Mouse (Mus musculus) lung, embryonic 16.5 days (tissue): ENCODE results near the gene Sh3rf1. TPM values are rescaled to one million over a fixed set of nuclear protein-coding genes. Genes with fewer than 3 reads are reported as not detected.
A peak's percentile ranks its signal among the peaks of the same experiment; 100 is the strongest.

Experiments used
- ATAC-seq: fragments of 200-750 bp; cut with Nextera tagmentation; 2 replicates; pipeline ENCODE4 v1.8.0; 2017; ENCODE audit warnings: low read depth, mild to moderate bottlenecking, moderate library complexity
- H3K27ac ChIP-seq: fragments of 300-500 bp; sonication (generic); 2 replicates; pipeline ENCODE4 v1.5.1; 2014; ENCODE audit warnings: mild to moderate bottlenecking, control low read depth, low read length
- H3K27me3 ChIP-seq: fragments of 300-500 bp; sonication (generic); 2 replicates; pipeline ENCODE4 v1.6.1; 2014; ENCODE audit warnings: low read depth, low read length, mixed read lengths; ENCODE audit not compliant: control insufficient read depth, insufficient read depth
- H3K36me3 ChIP-seq: fragments of 300-500 bp; sonication (generic); 2 replicates; pipeline ENCODE4 v1.6.1; 2014; ENCODE audit warnings: low read length; ENCODE audit not compliant: control insufficient read depth, insufficient read depth
- H3K4me1 ChIP-seq: fragments of 300-500 bp; sonication (generic); replicated peaks from 2 replicates; pipeline ENCODE4 v1.6.1; 2014; ENCODE audit warnings: low read length, mixed read lengths; ENCODE audit not compliant: control insufficient read depth, insufficient read depth
- H3K4me2 ChIP-seq: fragments of 300-500 bp; sonication (generic); 2 replicates; pipeline ENCODE4 v1.6.1; 2014; ENCODE audit warnings: low read depth, low read length, control low read depth
- H3K4me3 ChIP-seq: fragments of 300-500 bp; sonication (generic); 2 replicates; pipeline ENCODE4 v1.5.1; 2014; ENCODE audit warnings: mild to moderate bottlenecking, low read length, control low read depth
- H3K9ac ChIP-seq: fragments of 300-500 bp; sonication (generic); 2 replicates; pipeline ENCODE4 v1.6.1; 2014; ENCODE audit warnings: low read length, control low read depth
- H3K9me3 ChIP-seq: fragments of 300-500 bp; sonication (generic); 2 replicates; pipeline ENCODE4 v1.6.1; 2016; ENCODE audit warnings: low read length; ENCODE audit not compliant: control insufficient read depth
- WGBS: fragments of 180-500 bp; shearing (Covaris S2); extraction: QIAGEN DNeasy Blood & Tissue Kit; methylation state at CpG from one replicate; pipeline ENCODE4 v1.1.7; 2014; 5-methylcytosine and 5-hydroxymethylcytosine counted together
- polyA plus RNA-seq: library from polyadenylated mRNA; unstranded; fragments of >200 nt; fragmentation: Nextera tagmentation; extraction: Ambion mirVana; gene quantifications from 2 replicates; pipeline ENCODE4 v1.2.1, GENCODE M21; 2015

Gene Sh3rf1
- polyA plus RNA-seq, 1 experiment from 2014 or later: 18.7 TPM

DNA sequence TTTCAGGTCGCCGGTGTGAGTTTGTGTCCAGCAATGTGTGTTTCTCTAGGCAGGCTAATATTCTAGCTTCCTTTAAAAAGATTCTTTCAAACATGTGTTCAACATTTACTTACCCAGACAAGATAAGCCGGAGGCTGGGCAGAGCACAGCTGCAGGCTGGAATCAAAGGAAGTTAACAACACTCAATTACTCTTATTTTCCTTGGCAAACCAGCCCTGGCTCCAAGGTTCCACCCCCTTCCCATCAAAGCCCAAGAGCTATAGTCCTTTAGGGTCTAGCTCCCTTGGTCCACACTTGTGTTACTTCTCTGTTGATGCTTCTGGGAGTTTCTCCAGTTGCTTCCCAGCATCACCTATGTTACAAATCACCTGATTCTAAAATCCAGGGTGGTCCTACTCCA, 6.7 kb upstream of the Sh3rf1 start:
- 45% methylated on average over 3 of the region's 3 CpGs for WGBS
- Histone ChIP-seq H3K4me3 (no peak overlapping the region), H3K27ac (peak overlapping the region; percentile 74), H3K27me3 (no peaks in the 10 kb centered on the region), H3K4me2 (peak overlapping the region; percentile 39), H3K9me3 (no peaks in the 10 kb centered on the region), H3K4me1 (peaks cover 9% of the 10 kb centered on the region), H3K9ac (no peak overlapping the region), H3K36me3 (no peaks in the 10 kb centered on the region)
- ATAC-seq: peak; percentile 86

DNA sequence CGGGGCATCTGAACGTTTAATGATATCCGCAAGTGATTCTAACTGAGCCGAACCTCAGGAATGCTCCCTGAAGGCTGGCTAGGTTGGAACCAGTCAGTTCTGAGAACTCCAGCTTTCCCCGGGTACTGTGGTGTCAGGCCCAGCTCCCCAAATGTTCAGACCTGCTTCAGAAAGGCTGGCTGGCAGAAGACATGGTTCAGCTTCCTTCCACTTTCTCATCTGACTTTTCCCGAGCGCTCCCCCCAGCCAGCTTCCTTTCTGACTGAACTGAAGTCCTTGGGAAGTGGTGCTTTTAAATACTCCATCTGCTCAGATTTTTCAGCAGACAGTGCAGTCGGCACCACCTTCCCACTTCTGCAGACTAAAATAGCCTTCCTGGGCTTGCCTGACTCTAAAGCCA, 6.2 kb upstream of the Sh3rf1 start:
- 32% methylated on average over 8 of the region's 8 CpGs for WGBS
- peak; percentile 65 for ATAC-seq
- no peaks in the 10 kb centered on the region for H3K9me3 ChIP-seq
- H3K36me3 ChIP-seq: no peaks in the 10 kb centered on the region
- H3K9ac ChIP-seq: no peak overlapping the region
- H3K4me3 ChIP-seq: no peak overlapping the region
- H3K27ac ChIP-seq: peak overlapping the region; percentile 74
- peaks cover 9% of the 10 kb centered on the region for H3K4me1 ChIP-seq
- H3K27me3 ChIP-seq: no peaks in the 10 kb centered on the region
- H3K4me2 ChIP-seq: peak overlapping the region; percentile 39

DNA sequence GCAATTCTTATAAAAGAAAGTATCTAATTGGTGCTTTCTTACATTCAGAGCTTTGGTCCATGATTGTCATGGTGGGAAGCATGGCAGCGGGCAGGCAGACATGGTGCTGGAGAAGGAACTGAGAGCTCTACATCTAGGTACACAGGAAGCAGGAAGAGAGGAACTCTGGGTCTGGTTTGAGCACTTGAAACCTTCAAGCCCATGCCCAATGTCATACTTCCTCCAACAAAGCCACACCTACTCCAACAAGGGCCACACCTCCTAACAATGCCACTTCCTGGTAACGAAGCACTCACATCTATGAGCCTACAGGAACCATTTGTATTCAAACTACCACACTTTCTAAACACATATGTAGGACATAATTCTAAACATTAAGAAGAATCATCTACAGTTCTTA, 5.2 kb upstream of the Sh3rf1 start:
- H3K4me1 ChIP-seq: peaks cover 16% of the 10 kb centered on the region
- no peaks in the 10 kb centered on the region for H3K36me3 ChIP-seq
- no peak overlapping the region for H3K27ac ChIP-seq
- no peaks in the 10 kb centered on the region for H3K27me3 ChIP-seq
- no peaks in the 10 kb centered on the region for H3K9me3 ChIP-seq
- no peak overlapping the region for H3K9ac ChIP-seq
- no peak overlapping the region for H3K4me2 ChIP-seq
- ATAC-seq: no peak
- WGBS: 87% methylated on average over 2 of the region's 2 CpGs
- H3K4me3 ChIP-seq: no peak overlapping the region

DNA sequence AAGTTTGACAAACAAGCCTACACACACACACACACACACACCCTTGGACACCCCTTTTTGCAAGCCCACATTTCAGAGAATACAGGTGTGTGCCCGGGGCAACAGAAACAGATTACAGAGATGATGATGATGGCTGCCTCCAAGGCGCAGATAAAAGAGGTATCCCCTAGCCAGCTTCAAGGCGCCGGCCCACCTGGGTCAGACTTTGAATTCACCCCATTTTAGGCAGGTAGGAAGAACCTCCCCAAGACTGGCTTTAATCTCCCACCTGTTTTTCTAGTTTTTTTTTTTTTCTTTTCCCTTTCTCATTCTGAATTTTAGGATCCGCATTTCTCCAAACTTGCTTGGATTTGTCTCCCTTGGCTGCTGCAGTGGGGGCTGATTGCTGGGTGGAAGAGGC, 389 bp upstream of the Sh3rf1 start:
- Histone ChIP-seq H3K4me3 (peak overlapping the region; percentile 77), H3K27ac (peak overlapping the region; percentile 92), H3K27me3 (no peaks in the 10 kb centered on the region), H3K9me3 (no peaks in the 10 kb centered on the region), H3K9ac (peak overlapping the region; percentile 87), H3K4me1 (peaks cover 23% of the 10 kb centered on the region), H3K4me2 (peak overlapping the region; percentile 69), H3K36me3 (no peaks in the 10 kb centered on the region)
- ATAC-seq: no peak
- 16% methylated on average over 5 of the region's 5 CpGs for WGBS

DNA sequence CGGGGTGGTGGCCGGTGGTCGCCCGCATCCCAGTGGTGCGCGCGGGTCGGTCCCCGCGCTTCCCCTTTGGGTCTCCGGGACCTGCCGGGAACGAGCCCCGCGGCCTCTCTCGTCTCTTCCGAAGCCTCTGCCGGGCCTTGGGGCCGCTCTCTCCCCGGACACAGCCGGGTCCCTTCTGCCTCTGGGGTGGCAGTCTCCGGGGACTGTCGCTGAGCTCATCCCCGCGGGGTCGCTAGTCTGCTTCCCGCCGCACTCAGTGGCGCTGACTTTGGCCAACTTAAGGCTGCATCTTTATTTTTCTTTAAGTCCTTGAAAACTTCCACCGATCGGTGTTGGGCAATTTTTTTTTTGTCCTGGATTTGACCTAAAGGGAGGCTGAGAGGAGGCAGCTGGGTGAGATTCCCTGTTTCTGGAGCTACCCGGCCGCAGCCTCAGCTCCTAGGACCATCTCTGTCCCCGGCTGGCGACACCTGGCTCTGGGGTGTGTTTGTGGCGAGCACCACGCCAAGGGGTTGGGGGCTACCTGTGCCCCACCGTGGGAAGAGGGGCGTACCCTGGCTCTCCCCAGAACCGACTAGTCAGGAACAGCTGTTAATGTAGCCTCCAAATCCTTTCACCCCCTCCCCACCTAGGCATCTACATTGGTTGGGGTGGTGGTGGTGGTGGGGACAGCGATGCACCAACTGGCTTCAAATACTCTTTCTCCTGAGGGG, 864 bp downstream of the Sh3rf1 start:
- H3K27me3 ChIP-seq: no peaks in the 10 kb centered on the region
- H3K36me3 ChIP-seq: no peaks in the 10 kb centered on the region

GRCm38 (mm10) chr8:61225581-61226395, 2.1 kb downstream of the Sh3rf1 start:
- H3K4me1 ChIP-seq: peaks cover 39% of the 10 kb centered on the region
- peak overlapping the region; percentile 34 for H3K27ac ChIP-seq
- no peak for ATAC-seq
- 11% methylated on average over 20 of the region's 20 CpGs for WGBS
- H3K9ac ChIP-seq: peak overlapping the region; percentile 87
- no peaks in the 10 kb centered on the region; the same call in 1 of the 2 replicates for H3K36me3 ChIP-seq
- H3K4me2 ChIP-seq: peak overlapping the region; percentile 69
- no peaks in the 10 kb centered on the region for H3K27me3 ChIP-seq
- no peaks in the 10 kb centered on the region for H3K9me3 ChIP-seq
- H3K4me3 ChIP-seq: peak overlapping the region; percentile 77

More for the DNA sequence above, 864 bp downstream of the Sh3rf1 start:
- Histone ChIP-seq H3K4me3 (peak overlapping the region; percentile 77), H3K9ac (peak overlapping the region; percentile 87), H3K4me1 (peaks cover 33% of the 10 kb centered on the region), H3K9me3 (no peaks in the 10 kb centered on the region), H3K27ac (peak overlapping the region; percentile 92), H3K4me2 (peak overlapping the region; percentile 69)
- ATAC-seq: peak; percentile 75
- 1% methylated on average over 28 of the region's 41 CpGs for WGBS

GRCm38 (mm10) chr8:61226632-61227031, 3.0 kb downstream of the Sh3rf1 start:
- Histone ChIP-seq H3K36me3 (no peaks in the 10 kb centered on the region; the same call in 1 of the 2 replicates), H3K4me1 (peaks cover 41% of the 10 kb centered on the region), H3K9me3 (no peaks in the 10 kb centered on the region), H3K27me3 (no peaks in the 10 kb centered on the region), H3K4me2 (peak overlapping the region; percentile 69), H3K4me3 (peak overlapping the region; percentile 77), H3K9ac (no peak overlapping the region), H3K27ac (no peak overlapping the region)
- no peak for ATAC-seq
- WGBS: 62% methylated on average over 5 of the region's 5 CpGs

DNA sequence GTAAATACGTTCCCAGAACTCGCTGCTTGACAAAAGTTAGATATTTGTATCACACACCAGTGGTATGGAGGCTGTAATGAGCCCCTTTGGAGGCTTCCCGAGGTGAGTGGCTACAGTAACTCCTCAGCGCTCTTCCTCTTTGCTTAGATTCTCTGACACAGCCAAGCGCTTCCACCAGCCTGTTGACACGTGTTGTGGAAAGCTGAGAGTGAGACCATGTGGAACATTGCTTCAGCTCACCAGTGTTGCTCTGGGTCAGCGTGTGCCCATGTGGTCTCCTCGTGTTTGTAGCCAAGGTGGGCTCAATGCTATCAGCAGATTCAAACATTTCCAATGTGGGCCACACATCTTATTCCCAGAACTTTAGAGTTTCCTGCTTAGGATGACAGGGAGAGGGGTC, 5.0 kb downstream of the Sh3rf1 start:
- H3K9me3 ChIP-seq: no peaks in the 10 kb centered on the region
- H3K27me3 ChIP-seq: no peaks in the 10 kb centered on the region
- H3K9ac ChIP-seq: no peak overlapping the region
- peaks cover 39% of the 10 kb centered on the region for H3K4me1 ChIP-seq
- H3K36me3 ChIP-seq: no peaks in the 10 kb centered on the region; the same call in 1 of the 2 replicates
- H3K4me3 ChIP-seq: peak overlapping the region; percentile 29
- no peak overlapping the region for H3K27ac ChIP-seq
- 42% methylated on average over 8 of the region's 8 CpGs for WGBS
- peak overlapping the region; percentile 30 for H3K4me2 ChIP-seq
- no peak for ATAC-seq

- peak overlapping the region; percentile 16; the same call in 1 of the 2 replicates for H3K9ac ChIP-seq
- H3K36me3 ChIP-seq: no peaks in the 10 kb centered on the region; the same call in 1 of the 2 replicates
- H3K4me2 ChIP-seq: 0 out of 2 replicates have a peak overlapping the region, but pooled peaks have one; percentile 9
- peaks cover 39% of the 10 kb centered on the region for H3K4me1 ChIP-seq
- H3K27me3 ChIP-seq: no peaks in the 10 kb centered on the region
- no peak overlapping the region for H3K4me3 ChIP-seq
- no peak overlapping the region for H3K27ac ChIP-seq
- ATAC-seq: no peak
- H3K9me3 ChIP-seq: no peaks in the 10 kb centered on the region
- WGBS: 44% methylated on average over 12 of the region's 12 CpGs
Observed at GRCm38 (mm10) chr8:61229511-61230195, 6.0 kb downstream of the Sh3rf1 start.
